Mouse (Mus musculus) bone marrow, adult 2 months (tissue): Measurements from ENCODE around the gene Rcsd1. TPM values are rescaled to one million over a fixed set of nuclear protein-coding genes. Genes with fewer than 3 reads are reported as not detected.
A peak's percentile ranks its signal among the peaks of the same experiment; 100 is the strongest.

Experiments
- H3K27ac ChIP-seq: fragments of 200-500 bp; 2 replicates; pipeline ENCODE4 v1.5.1; 2012; ENCODE audit warnings: low read depth, mild to moderate bottlenecking, control low read depth, inconsistent platforms, low read length; ENCODE audit not compliant: control insufficient read depth, poor library complexity, insufficient read depth
- H3K4me1 ChIP-seq: fragments of 200-500 bp; 2 replicates; pipeline ENCODE4 v1.6.1; 2011; ENCODE audit warnings: low read length; ENCODE audit not compliant: control insufficient read depth, insufficient read depth
- H3K4me3 ChIP-seq: fragments of 200-500 bp; replicated peaks from 2 replicates; pipeline ENCODE3; 2011; ENCODE audit warnings: mild to moderate bottlenecking, low read depth, low read length, control low read depth; ENCODE audit not compliant: control insufficient read depth
- CTCF ChIP-seq: fragments of 200-500 bp; IDR thresholded peaks from 2 replicates; pipeline ENCODE4 v1.5.1; 2011; ENCODE audit warnings: low read length, control low read depth; ENCODE audit not compliant: control insufficient read depth, insufficient read depth
- POLR2A ChIP-seq: fragments of 200-500 bp; IDR thresholded peaks from 2 replicates; pipeline ENCODE4 v1.6.1; 2011; ENCODE audit warnings: low read depth, mild to moderate bottlenecking, control low read depth, low read length, borderline replicate concordance; ENCODE audit not compliant: control insufficient read depth
- WGBS: fragments of 180-500 bp; shearing (Covaris S2); methylation state at CpG from one replicate; pipeline ENCODE4 v1.1.7; 2018; 5-methylcytosine and 5-hydroxymethylcytosine counted together
- polyA plus RNA-seq: library from polyadenylated mRNA; stranded (reverse); fragments of >200 nt; gene quantifications from 2 replicates; pipeline ENCODE4 v1.2.4, GENCODE M21; 2011; ENCODE audit warnings: low replicate concordance; ENCODE audit not compliant: missing spikeins, insufficient read depth, insufficient read length

Gene Rcsd1
- polyA plus RNA-seq, 1 experiment = 119 TPM

DNA sequence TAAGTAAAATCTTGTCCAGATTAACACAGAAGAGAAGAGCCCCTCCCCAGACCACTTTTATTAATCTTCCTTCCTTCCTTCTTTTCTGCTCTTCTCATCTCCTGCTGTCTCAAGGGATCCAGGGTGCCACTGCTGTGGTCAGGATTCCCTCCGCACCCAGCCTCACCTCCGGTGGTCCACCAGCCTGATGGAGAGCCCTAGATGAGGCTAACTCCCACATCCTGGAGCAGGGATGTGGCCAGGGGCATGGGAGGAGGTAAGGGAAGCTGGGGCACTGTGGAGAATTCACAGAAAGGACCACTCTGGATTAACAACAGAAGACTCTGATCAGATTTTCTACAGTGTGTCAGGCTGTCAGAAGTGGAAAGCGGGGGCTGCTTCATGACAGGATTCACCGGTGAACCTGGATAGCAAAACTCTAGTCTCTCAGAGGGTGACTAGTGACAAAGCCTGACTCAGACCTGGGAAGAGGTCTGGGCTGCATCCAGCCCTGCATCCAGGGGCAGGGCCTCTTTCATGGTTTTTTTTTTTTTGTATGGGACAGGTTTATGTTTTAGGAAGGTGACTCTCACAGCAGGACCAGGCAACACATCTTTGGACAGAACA lies 15.6 kb upstream of the Rcsd1 start:
- peaks cover 2% of the 10 kb centered on the region; the same call in 1 of the 2 replicates for H3K4me1 ChIP-seq
- WGBS = 68% methylated on average over 4 of the region's 4 CpGs
- no peak overlapping the region for H3K4me3 ChIP-seq
- no peak overlapping the region for H3K27ac ChIP-seq
- TF ChIP-seq POLR2A (no peak), CTCF (no peak)

- 25% methylated on average over 11 of the region's 11 CpGs for WGBS
- TF ChIP-seq CTCF = no peak
- no peak for TF ChIP-seq POLR2A
- Histone ChIP-seq H3K27ac (no peak overlapping the region), H3K4me3 (no peak overlapping the region), H3K4me1 (peaks cover 2% of the 10 kb centered on the region; the same call in 1 of the 2 replicates)
These were observed 14.9 kb upstream of the Rcsd1 start for GRCm38 (mm10) chr1:165724219-165725033.

DNA sequence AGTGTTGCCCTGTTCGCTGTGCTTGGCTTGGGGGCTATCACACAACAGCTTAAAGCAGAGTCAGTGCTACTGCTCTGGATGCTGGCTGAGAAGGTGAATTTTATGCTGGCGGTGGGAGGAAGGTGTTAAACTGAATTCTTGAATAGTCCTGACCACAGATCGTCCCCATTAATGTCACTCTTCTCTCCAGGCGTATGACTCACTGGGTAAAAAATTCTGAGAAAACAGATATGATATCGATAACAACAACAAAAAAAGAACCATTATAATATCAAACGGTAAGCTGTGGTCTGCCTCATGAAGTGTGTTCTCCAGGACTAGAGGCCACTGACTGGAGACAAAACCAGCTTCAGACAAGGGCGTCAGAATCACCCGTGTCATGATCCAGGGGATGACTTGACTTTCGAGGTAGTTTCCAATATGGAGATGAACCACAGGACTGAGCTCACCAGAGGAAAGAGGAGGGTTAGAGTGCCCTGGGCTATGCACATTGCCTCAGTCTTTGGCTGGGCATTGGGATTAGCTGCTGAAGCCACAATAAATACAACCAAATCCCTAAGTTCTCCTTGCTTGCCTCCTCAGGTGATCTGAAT lies 13.1 kb upstream of the Rcsd1 start:
- TF ChIP-seq POLR2A (no peak), CTCF (no peak)
- WGBS = 70% methylated on average over 9 of the region's 9 CpGs
- H3K27ac ChIP-seq = no peak overlapping the region
- H3K4me3 ChIP-seq = no peak overlapping the region
- H3K4me1 ChIP-seq = peaks cover 3% of the 10 kb centered on the region; the same call in 1 of the 2 replicates

DNA sequence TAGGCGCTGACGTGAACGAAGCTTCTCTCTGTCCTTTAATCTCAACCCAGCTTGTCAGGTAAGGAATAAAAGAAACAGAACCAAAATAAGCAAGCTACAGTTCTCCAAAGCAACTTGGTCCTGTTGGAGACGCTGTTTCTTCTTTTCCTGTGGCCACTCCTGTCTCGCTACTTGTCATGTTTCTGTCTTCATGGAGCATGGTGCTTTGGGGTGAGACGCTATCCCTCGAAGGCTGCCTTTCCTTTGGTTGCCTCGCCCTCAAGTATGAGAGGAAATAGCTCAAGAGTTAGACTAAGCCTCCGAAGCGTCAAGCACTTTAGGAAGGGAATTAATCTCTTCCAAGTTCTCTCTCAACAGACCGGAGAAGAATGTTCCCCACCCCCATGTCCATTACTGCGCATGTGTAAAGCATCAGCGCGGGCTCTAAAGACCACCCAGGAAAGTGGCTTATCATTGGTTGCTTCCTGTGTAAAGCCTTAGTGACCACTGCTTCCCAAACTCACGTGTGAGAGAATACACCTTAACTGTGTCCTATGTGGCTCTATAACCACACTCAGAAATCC lies 9.1 kb upstream of the Rcsd1 start:
- 2% methylated on average over 15 of the region's 15 CpGs for WGBS
- no peak for TF ChIP-seq CTCF
- no peak for TF ChIP-seq POLR2A
- H3K4me3 ChIP-seq = peak overlapping the region; percentile 43
- peaks cover 5% of the 10 kb centered on the region; the same call in 1 of the 2 replicates for H3K4me1 ChIP-seq
- H3K27ac ChIP-seq = peak overlapping the region; percentile 84

- WGBS = 4% methylated on average over 11 of the region's 11 CpGs
- Histone ChIP-seq H3K27ac (peak overlapping the region; percentile 84), H3K4me3 (peak overlapping the region; percentile 29), H3K4me1 (peaks cover 5% of the 10 kb centered on the region; the same call in 1 of the 2 replicates)
- TF ChIP-seq POLR2A (no peak), CTCF (no peak)
These were observed 8.4 kb upstream of the Rcsd1 start for GRCm38 (mm10) chr1:165717711-165718542.

GRCm38 (mm10) chr1:165716426-165716825 lies 6.9 kb upstream of the Rcsd1 start:
- TF ChIP-seq CTCF = no peak
- no peak for TF ChIP-seq POLR2A
- H3K27ac ChIP-seq = no peak overlapping the region
- H3K4me3 ChIP-seq = no peak overlapping the region
- WGBS = 71% methylated on average over 4 of the region's 4 CpGs
- H3K4me1 ChIP-seq = peaks cover 5% of the 10 kb centered on the region; the same call in 1 of the 2 replicates

GRCm38 (mm10) chr1:165713798-165714197 lies 4.2 kb upstream of the Rcsd1 start:
- no peak for TF ChIP-seq CTCF
- no peak for TF ChIP-seq POLR2A
- WGBS = 81% methylated on average over 5 of the region's 5 CpGs
- H3K4me3 ChIP-seq = no peak overlapping the region
- peaks cover 8% of the 10 kb centered on the region for H3K4me1 ChIP-seq
- H3K27ac ChIP-seq = no peak overlapping the region
